Mouse (Mus musculus): ENCODE measurements around the gene Pld4.

The Pld4 gene

GRCm38 (mm10) chr12:112760154-112760926 lies at the start of gene Pld4:
Pld4 (plus strand) TSS chr12:112760655.
- no peak for ATAC-seq (ENCODE audit: insufficient number of reproducible peaks, low FRiP score, low TSS enrichment)

- ATAC-seq (ENCODE audit: insufficient number of reproducible peaks, low FRiP score, low TSS enrichment): no peak
Observed at GRCm38 (mm10) chr12:112713984-112714383, 46.5 kb upstream of the Pld4 start.

GRCm38 (mm10) chr12:112717140-112717539 lies 43.3 kb upstream of the Pld4 start:
- ATAC-seq (ENCODE audit: insufficient number of reproducible peaks, low FRiP score, low TSS enrichment): no peak

- no peak for ATAC-seq (ENCODE audit: insufficient number of reproducible peaks, low FRiP score, low TSS enrichment)
Observed at GRCm38 (mm10) chr12:112718995-112719394, 41.5 kb upstream of the Pld4 start.

- no peak for ATAC-seq (ENCODE audit: insufficient number of reproducible peaks, low FRiP score, low TSS enrichment)
Observed at GRCm38 (mm10) chr12:112720216-112720615, 40.2 kb upstream of the Pld4 start, which contains the start of gene Cep170b. Cep170b (plus strand) TSS chr12:112720455.

- no peak for ATAC-seq (ENCODE audit: insufficient number of reproducible peaks, low FRiP score, low TSS enrichment)
Observed at GRCm38 (mm10) chr12:112720890-112721423, 39.5 kb upstream of the Pld4 start.

GRCm38 (mm10) chr12:112721424-112722239 lies 38.8 kb upstream of the Pld4 start:
- ATAC-seq (ENCODE audit: insufficient number of reproducible peaks, low FRiP score, low TSS enrichment): peak; percentile 13

- peak; percentile 31 for ATAC-seq (ENCODE audit: insufficient number of reproducible peaks, low FRiP score, low TSS enrichment)
Observed at GRCm38 (mm10) chr12:112722240-112723027, 38.0 kb upstream of the Pld4 start.

GRCm38 (mm10) chr12:112723028-112723330 lies 37.5 kb upstream of the Pld4 start:
- peak; percentile 11; the same call in 1 of the 2 replicates for ATAC-seq (ENCODE audit: insufficient number of reproducible peaks, low FRiP score, low TSS enrichment)

GRCm38 (mm10) chr12:112723445-112723844 lies 37.0 kb upstream of the Pld4 start:
- no peak for ATAC-seq (ENCODE audit: insufficient number of reproducible peaks, low FRiP score, low TSS enrichment)

GRCm38 (mm10) chr12:112724077-112724805 lies 36.2 kb upstream of the Pld4 start:
- 0 out of 2 replicates have a peak, but pooled peaks have one; percentile 4 for ATAC-seq (ENCODE audit: insufficient number of reproducible peaks, low FRiP score, low TSS enrichment)

GRCm38 (mm10) chr12:112727801-112728200 lies 32.7 kb upstream of the Pld4 start:
- ATAC-seq (ENCODE audit: insufficient number of reproducible peaks, low FRiP score, low TSS enrichment): no peak

- ATAC-seq (ENCODE audit: insufficient number of reproducible peaks, low FRiP score, low TSS enrichment): no peak
Observed at GRCm38 (mm10) chr12:112730808-112731207, 29.6 kb upstream of the Pld4 start.

- no peak for ATAC-seq (ENCODE audit: insufficient number of reproducible peaks, low FRiP score, low TSS enrichment)
Observed at GRCm38 (mm10) chr12:112732591-112732990, 27.9 kb upstream of the Pld4 start.

- no peak for ATAC-seq (ENCODE audit: insufficient number of reproducible peaks, low FRiP score, low TSS enrichment)
Observed at GRCm38 (mm10) chr12:112734108-112734820, 26.2 kb upstream of the Pld4 start.

- no peak for ATAC-seq (ENCODE audit: insufficient number of reproducible peaks, low FRiP score, low TSS enrichment)
Observed at GRCm38 (mm10) chr12:112734881-112735655, 25.4 kb upstream of the Pld4 start.

GRCm38 (mm10) chr12:112735896-112736635 lies 24.4 kb upstream of the Pld4 start:
- no peak for ATAC-seq (ENCODE audit: insufficient number of reproducible peaks, low FRiP score, low TSS enrichment)

GRCm38 (mm10) chr12:112736636-112736925 lies 23.9 kb upstream of the Pld4 start:
- no peak for ATAC-seq (ENCODE audit: insufficient number of reproducible peaks, low FRiP score, low TSS enrichment)
